In the genomic region with DNA sequence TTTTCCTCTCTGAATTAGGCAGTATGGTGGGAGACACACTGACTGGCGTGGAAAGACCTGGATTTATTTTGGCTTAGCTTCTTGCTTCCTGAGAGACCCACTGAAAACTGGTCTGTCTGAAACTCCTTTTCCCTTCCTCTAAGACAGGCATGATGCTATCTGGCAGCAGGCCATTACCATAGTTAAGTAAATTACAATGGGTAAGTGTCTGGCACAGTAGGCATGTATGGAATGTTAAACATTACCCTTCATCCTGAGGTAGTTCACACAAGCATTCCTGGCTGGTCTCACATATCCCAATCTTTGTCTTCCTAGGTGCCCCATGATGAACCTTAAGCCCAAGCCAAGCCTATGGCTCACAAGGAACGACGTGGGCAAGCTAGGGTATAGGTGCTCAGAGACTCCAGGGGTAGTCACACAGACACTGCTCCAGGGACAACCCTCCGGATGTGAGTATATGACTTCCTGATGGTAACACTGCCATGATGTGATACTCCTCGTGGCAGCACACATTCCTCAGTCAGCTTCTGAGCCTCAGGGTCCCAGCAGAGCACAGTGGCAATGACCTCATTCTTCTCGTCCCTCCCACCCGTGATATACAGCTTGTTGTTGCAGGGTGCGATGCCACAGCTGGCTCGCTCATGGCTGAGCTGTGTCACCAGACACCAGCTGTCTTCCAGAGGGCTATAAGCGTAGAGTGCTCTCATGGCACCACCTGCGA, we compare ENCODE assay signal across 12 mouse cellular contexts. TPM values are rescaled to one million over a fixed set of nuclear protein-coding genes. Genes with fewer than 3 reads are reported as not detected.
DNase-seq lines count a peak whose midpoint lies in the region; ATAC-seq and TF ChIP-seq lines count a peak whose summit lies in the region.
"Had no signal": no experiment of that assay in that cellular context is flagged by ENCODE, and none has a peak within 500 bp of the region (broad histone marks: within the 10 kb centered on the region; RNA-seq: fewer than 3 reads in every experiment).

No protein-coding gene starts in this region.

- H3K4me3 ChIP-seq in kidney, embryonic 16.5 days (ENCODE audit: low read length): no peak overlapping the region
- H3K4me3 ChIP-seq in embryonic facial prominence, embryonic 15.5 days (replicated peaks): no peak overlapping the region
- no peak overlapping the region for H3K4me3 ChIP-seq in stomach, postnatal 0 days (ENCODE audit: low read depth, low read length)
- H3K4me3 ChIP-seq in liver, embryonic 11.5 days (ENCODE audit: low read depth, low read length): no peak overlapping the region
- H3K4me3 ChIP-seq: liver, embryonic 12.5 days; midbrain, embryonic 12.5 days had no signal

- H3K36me3 ChIP-seq in kidney, embryonic 16.5 days (ENCODE audit: insufficient read depth, low read length): 0 out of 2 replicates have a peak, but pooled peaks cover 3% of the 10 kb centered on the region
- H3K36me3 ChIP-seq in embryonic facial prominence, embryonic 15.5 days: no peaks in the 10 kb centered on the region
- H3K36me3 ChIP-seq in stomach, postnatal 0 days (ENCODE audit: control insufficient read depth, insufficient read depth, low read length): no peaks in the 10 kb centered on the region
- no peaks in the 10 kb centered on the region; the same call in 1 of the 2 replicates for H3K36me3 ChIP-seq in liver, embryonic 11.5 days (ENCODE audit: control insufficient read depth, insufficient read depth, low read length)
- H3K36me3 ChIP-seq: liver, embryonic 12.5 days; midbrain, embryonic 12.5 days had no signal

- no peak overlapping the region for H3K27ac ChIP-seq in kidney, embryonic 16.5 days (ENCODE audit: low read length)
- 0 out of 2 replicates have a peak overlapping the region, but pooled peaks have one; percentile 13 for H3K27ac ChIP-seq in embryonic facial prominence, embryonic 15.5 days (replicated peaks)
- H3K27ac ChIP-seq in stomach, postnatal 0 days (replicated peaks): no peak overlapping the region
- H3K27ac ChIP-seq in liver, embryonic 11.5 days (ENCODE audit: low read depth, low read length): no peak overlapping the region
- H3K27ac ChIP-seq: liver, embryonic 12.5 days; midbrain, embryonic 12.5 days had no signal

- H3K9me3 ChIP-seq in kidney, embryonic 16.5 days (ENCODE audit: low read length): no peaks in the 10 kb centered on the region
- no peaks in the 10 kb centered on the region for H3K9me3 ChIP-seq in embryonic facial prominence, embryonic 15.5 days (replicated peaks)
- no peaks in the 10 kb centered on the region for H3K9me3 ChIP-seq in stomach, postnatal 0 days (ENCODE audit: control insufficient read depth, low read length)
- no peaks in the 10 kb centered on the region for H3K9me3 ChIP-seq in liver, embryonic 11.5 days (ENCODE audit: control insufficient read depth, low read length)
- H3K9me3 ChIP-seq: liver, embryonic 12.5 days; midbrain, embryonic 12.5 days had no signal

- H3K4me1 ChIP-seq in kidney, embryonic 16.5 days (ENCODE audit: insufficient read depth, low read length): no peaks in the 10 kb centered on the region
- H3K4me1 ChIP-seq in embryonic facial prominence, embryonic 15.5 days: 0 out of 2 replicates have a peak, but pooled peaks cover 4% of the 10 kb centered on the region
- no peaks in the 10 kb centered on the region for H3K4me1 ChIP-seq in stomach, postnatal 0 days (replicated peaks; ENCODE audit: control insufficient read depth, insufficient read depth)
- H3K4me1 ChIP-seq in liver, embryonic 11.5 days (replicated peaks; ENCODE audit: control insufficient read depth, insufficient read depth, low read length): no peaks in the 10 kb centered on the region
- H3K4me1 ChIP-seq: liver, embryonic 12.5 days; midbrain, embryonic 12.5 days had no signal

- no peaks in the 10 kb centered on the region for H3K27me3 ChIP-seq in kidney, embryonic 16.5 days (ENCODE audit: insufficient read depth, low read length)
- no peaks in the 10 kb centered on the region for H3K27me3 ChIP-seq in Patski
- H3K27me3 ChIP-seq in embryonic facial prominence, embryonic 15.5 days: no peaks in the 10 kb centered on the region
- no peaks in the 10 kb centered on the region for H3K27me3 ChIP-seq in stomach, postnatal 0 days (ENCODE audit: control insufficient read depth, insufficient read depth, low read length)
- no peaks in the 10 kb centered on the region for H3K27me3 ChIP-seq in liver, embryonic 11.5 days (replicated peaks; ENCODE audit: control insufficient read depth, insufficient read depth, low read length)
- H3K27me3 ChIP-seq: liver, embryonic 12.5 days; midbrain, embryonic 12.5 days had no signal

- no peak for TF ChIP-seq CTCF in Patski (IDR thresholded peaks at IDR 0.05)
- TF ChIP-seq CTCF in stomach, postnatal 0 days (IDR thresholded peaks at IDR 0.05; ENCODE audit: low read depth): no peak

- POLR2A ChIA-PET in Patski (lab: Charles Lee): no interaction called here

- peak; percentile 69 for ATAC-seq in kidney, embryonic 16.5 days (ENCODE audit: low FRiP score, low TSS enrichment)
- peak; percentile 73 for ATAC-seq in Patski
- peak; percentile 75 for ATAC-seq in embryonic facial prominence, embryonic 15.5 days (ENCODE audit: insufficient number of reproducible peaks, low FRiP score, low TSS enrichment, low read depth)
- ATAC-seq in stomach, postnatal 0 days (ENCODE audit: low FRiP score, low TSS enrichment): no peak
- no peak for ATAC-seq in liver, embryonic 11.5 days (replicated peaks; ENCODE audit: low FRiP score)
- ATAC-seq: liver, embryonic 12.5 days had no signal

- in situ Hi-C loops in Patski (cut with MboI; ENCODE audit: low pct_unique_long_range_greater_than_20kb): no loop called here

- WGBS in kidney, embryonic 16.5 days: 43% methylated on average over 11 of the region's 11 CpGs
- 52% methylated on average over 11 of the region's 11 CpGs for WGBS in embryonic facial prominence, embryonic 15.5 days
- WGBS in stomach, postnatal 0 days: 67% methylated on average over 11 of the region's 11 CpGs
- 83% methylated on average over 11 of the region's 11 CpGs for WGBS in liver, embryonic 11.5 days

- no peak overlapping the region for H3K4me2 ChIP-seq in kidney, embryonic 16.5 days (replicated peaks; ENCODE audit: low read depth, low read length)
- H3K4me2 ChIP-seq in embryonic facial prominence, embryonic 15.5 days (replicated peaks): no peak overlapping the region
- no peak overlapping the region for H3K4me2 ChIP-seq in stomach, postnatal 0 days (replicated peaks; ENCODE audit: low read depth)
- H3K4me2 ChIP-seq in liver, embryonic 11.5 days: no peak overlapping the region
- H3K4me2 ChIP-seq: liver, embryonic 12.5 days; midbrain, embryonic 12.5 days had no signal

- CTCF ChIA-PET in Patski (lab: Charles Lee): interaction anchor here (1.1 kb wide), 1 partner anchor 25 kb away, joined by 3 read pairs; no protein-coding TSS in a partner anchor

- DNase-seq in heart, adult 11 months: peak; percentile 82
- no peak for DNase-seq in heart, postnatal 36 days
- no peak for DNase-seq in kidney, adult 11 months
- DNase-seq in Patski (ENCODE audit: low read depth, low spot score): no peak
- DNase-seq in stomach, postnatal 0 days (ENCODE audit: low spot score): no peak
- no peak for DNase-seq in liver, embryonic 11.5 days (ENCODE audit: low spot score)
- DNase-seq: adrenal gland, postnatal 36 days; cerebellum, adult 8-10 months had no signal

- TF ChIP-seq EP300 in stomach, postnatal 0 days (optimal IDR thresholded peaks at IDR 0.05): no peak

- H3K9ac ChIP-seq in kidney, embryonic 16.5 days (replicated peaks; ENCODE audit: low read length): no peak overlapping the region
- no peak overlapping the region for H3K9ac ChIP-seq in embryonic facial prominence, embryonic 15.5 days
- H3K9ac ChIP-seq in stomach, postnatal 0 days (ENCODE audit: low read length): no peak overlapping the region
- H3K9ac ChIP-seq in liver, embryonic 11.5 days (ENCODE audit: low read depth, low read length): no peak overlapping the region
- H3K9ac ChIP-seq: liver, embryonic 12.5 days; midbrain, embryonic 12.5 days had no signal

- intact Hi-C loops in heart, postnatal 36 days (cut with DNase I): no loop called here

RNA-seq across cellular contexts. Expression of gene Klhl6, which starts 36.1 kb away (rescaled TPM):
- 1 to 10 TPM; 5.3 to 6.3 TPM for total RNA-seq in heart, postnatal 36 days (2021)
- 18.0 and 20.7 TPM in 2 replicates for polyA plus RNA-seq in kidney, embryonic 16.5 days (2015; fragmentation: Nextera tagmentation; extraction: Ambion mirVana)
- 0.10 TPM for polyA plus RNA-seq in Patski (2021)
- 6.3 and 8.0 TPM in 2 replicates for polyA plus RNA-seq in embryonic facial prominence, embryonic 15.5 days (2015; fragmentation: Nextera tagmentation; extraction: Ambion mirVana)
- 2.4 and 2.7 TPM in 2 replicates for polyA plus RNA-seq in stomach, postnatal 0 days (2015; fragmentation: Nextera tagmentation; extraction: Ambion mirVana)
- polyA plus RNA-seq in liver, embryonic 11.5 days (2014; fragmentation: Nextera tagmentation; extraction: Ambion mirVana): 23.1 and 23.4 TPM in 2 replicates

Comparison
In these comparisons a context has a peak if more than half of its experiments do, and no peak if none do; other contexts are left out.
1. ATAC-seq: peak in kidney, embryonic 16.5 days (single experiment), Patski (single experiment) and embryonic facial prominence, embryonic 15.5 days (single experiment); none in stomach, postnatal 0 days (single experiment) and liver, embryonic 11.5 days (single experiment).